Mouse (Mus musculus) spleen, postnatal 4 days (tissue): ENCODE results near the gene Kansl1l.

ENCODE experiments used
- DNase-seq, 2 experiments: peaks; one replicate each; pipeline ENCODE4 v3.0.0; 2022; ENCODE audit warnings: low spot score in 2 of 2

Kansl1l gene

GRCm38 (mm10) chr1:66817453-66817839 lies at the start of gene Kansl1l:
TSS of gene Kansl1l (minus strand) at chr1:66817562.
- peak; percentile 96 to 99 for DNase-seq

DNA sequence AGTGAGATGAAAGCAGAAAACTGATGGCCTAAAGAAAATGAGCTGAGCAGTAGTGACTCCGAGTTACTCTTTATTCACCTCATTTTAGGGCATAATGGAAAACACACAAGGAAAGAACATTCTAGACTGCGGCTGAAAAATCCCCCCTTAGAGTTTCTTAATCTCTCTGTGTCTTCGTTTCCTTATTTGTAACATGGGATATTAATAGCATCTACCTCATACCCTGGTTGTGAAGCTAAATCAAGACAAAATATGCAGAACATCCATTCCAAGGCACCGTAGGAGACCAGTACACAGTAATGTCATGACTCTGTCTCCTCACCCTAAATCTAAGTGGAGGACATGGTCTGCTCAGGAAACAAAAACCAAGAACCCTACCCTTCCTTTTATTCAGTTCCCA lies 48.3 kb upstream of the Kansl1l start:
- DNase-seq = no peak

GRCm38 (mm10) chr1:66863741-66864495 lies 46.6 kb upstream of the Kansl1l start:
- DNase-seq = no peak

DNA sequence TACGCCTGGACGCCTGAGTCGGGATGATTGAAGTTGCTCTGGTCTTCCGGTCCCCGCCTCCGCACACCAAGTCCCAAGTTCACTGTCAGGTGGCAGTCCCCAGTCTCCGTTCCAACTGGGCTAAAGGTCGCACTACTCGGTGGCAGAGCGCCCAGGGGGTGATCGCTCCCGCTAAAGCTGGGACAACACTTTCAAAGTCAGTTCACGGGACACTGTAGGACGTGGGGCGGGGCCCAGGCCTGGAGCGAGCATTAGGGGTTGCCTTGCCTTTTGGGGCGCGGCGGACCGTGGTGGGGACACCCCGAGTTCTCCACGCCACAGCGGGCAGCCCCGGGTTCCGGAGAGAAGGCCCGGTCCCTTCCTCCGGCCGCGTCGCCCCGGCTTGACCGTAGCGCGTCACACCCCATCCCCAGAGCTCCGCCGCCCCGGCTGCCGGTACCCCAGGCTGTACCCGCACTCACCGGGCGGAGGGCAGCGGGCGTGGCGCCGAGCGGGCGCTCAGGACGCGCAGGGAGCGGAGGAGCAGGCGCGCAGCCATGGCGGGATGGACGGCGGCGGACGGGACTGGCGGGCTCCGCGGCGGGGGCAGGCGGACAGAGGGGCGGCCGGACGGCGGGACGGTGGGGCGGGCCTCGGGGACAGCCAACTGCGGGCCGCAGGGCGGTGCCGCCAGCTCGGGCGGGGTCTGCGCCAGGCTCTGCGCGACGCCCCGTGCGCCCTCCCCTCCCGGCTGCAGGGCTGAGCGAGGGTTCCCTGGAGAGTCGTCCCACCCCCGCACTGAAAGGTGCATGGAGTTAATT lies 45.5 kb upstream of the Kansl1l start, which contains the start of gene Acadl:
Gene Acadl, minus strand, starts transcription at position 566 of the 800 bp plus-strand sequence.
- peak; percentile 81 to 92 for DNase-seq

DNA sequence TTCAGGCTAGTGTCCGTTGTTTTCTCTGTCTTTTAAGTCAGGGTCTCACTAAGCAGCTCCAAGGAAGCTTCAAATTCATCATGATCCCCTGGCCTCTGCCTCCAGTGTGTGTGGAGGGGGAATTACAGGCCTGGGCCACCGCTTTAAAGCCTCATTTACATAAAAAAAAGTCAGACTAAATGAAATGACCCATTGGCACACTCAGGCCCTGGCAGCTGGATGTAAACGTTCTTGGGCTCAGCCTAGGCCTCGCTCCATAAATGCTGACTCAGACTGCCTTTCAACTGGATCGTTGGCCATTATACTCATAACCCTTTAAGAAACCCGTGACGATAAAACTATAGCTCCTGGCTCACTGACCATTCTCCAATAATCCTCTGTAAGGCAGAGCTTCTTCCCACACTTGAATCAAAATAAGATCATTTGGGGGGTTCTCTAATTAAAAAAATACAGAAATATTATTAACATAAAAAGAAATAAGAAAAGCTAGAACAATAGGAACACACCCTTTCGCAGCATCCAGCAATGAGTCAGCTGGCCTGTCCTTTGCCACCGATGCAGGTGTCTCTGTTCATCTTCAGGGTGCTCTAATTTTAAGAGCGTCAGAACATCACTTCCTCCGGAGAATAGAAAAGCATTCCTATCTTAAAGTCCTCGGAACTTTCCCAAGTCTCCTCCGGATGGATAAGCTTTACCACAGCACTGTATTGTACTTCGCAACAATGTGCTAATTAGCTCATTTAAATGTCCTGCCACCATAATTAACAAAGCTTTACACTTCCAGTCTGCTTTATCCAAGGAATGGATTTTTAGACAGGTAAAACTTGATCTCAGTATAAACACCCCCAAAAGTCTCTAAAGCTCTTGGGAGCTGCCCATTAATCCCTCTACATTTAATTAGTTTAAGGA lies 44.7 kb upstream of the Kansl1l start:
- DNase-seq = peak in 1 of 2 experiments; percentile 13

GRCm38 (mm10) chr1:66847506-66847905 lies 30.1 kb upstream of the Kansl1l start:
- DNase-seq = peak; percentile 37 to 76

DNA sequence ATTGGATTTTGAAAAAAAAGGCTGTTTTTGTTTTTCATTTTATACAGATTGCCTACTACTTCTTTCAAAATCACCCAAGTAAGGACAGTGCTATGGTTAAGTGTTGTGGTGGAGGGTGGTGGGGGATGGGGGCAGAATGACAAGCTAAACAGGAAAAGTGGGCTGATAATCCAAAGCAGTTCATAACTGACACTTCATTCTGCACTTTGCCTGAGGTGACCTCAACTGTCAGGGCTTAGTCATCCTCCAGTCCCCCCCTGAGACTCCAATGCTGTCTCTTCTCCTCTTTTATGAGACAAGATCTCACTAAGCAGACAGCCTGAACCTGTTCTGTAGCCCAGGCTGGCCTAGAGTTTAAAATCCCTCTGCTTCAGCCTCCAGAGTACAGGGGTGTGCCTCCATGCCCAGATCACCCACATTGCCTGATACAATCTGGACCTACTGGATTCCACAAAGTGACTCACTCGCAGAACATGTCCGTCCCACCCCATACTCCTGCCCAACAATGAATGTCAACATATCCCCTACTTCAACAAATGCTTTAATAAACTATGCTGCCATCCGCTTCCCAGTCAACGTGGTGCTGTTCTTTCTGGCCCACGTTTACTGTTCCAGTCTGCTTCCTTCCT lies 28.4 kb upstream of the Kansl1l start:
- DNase-seq = no peak

GRCm38 (mm10) chr1:66841938-66842337 lies 24.6 kb upstream of the Kansl1l start:
- no peak for DNase-seq

GRCm38 (mm10) chr1:66841510-66841909 lies 24.1 kb upstream of the Kansl1l start:
- no peak for DNase-seq

GRCm38 (mm10) chr1:66839755-66840438 lies 22.5 kb upstream of the Kansl1l start:
- peak in 1 of 2 experiments; percentile 14 for DNase-seq

DNA sequence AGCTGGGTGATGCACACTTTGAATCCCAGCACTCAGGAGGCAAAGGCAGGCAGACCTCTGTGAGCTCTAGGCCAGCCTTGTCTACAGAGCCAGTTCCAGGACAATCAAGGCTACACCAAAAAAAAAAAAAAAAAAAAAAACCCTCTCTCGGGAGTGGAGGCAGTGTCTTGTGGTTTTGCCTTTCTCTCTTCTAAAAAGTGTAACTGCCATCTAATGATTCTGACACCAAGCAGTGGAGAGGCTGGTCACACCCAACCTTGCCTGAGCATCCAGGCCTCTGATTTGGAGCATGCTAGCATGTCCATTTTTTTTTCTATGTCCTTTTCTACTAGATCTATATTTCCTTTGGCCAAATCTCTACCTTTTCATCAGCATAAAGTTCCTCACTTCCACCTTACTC lies 21.8 kb upstream of the Kansl1l start:
- peak in 1 of 2 experiments; percentile 22 for DNase-seq

DNA sequence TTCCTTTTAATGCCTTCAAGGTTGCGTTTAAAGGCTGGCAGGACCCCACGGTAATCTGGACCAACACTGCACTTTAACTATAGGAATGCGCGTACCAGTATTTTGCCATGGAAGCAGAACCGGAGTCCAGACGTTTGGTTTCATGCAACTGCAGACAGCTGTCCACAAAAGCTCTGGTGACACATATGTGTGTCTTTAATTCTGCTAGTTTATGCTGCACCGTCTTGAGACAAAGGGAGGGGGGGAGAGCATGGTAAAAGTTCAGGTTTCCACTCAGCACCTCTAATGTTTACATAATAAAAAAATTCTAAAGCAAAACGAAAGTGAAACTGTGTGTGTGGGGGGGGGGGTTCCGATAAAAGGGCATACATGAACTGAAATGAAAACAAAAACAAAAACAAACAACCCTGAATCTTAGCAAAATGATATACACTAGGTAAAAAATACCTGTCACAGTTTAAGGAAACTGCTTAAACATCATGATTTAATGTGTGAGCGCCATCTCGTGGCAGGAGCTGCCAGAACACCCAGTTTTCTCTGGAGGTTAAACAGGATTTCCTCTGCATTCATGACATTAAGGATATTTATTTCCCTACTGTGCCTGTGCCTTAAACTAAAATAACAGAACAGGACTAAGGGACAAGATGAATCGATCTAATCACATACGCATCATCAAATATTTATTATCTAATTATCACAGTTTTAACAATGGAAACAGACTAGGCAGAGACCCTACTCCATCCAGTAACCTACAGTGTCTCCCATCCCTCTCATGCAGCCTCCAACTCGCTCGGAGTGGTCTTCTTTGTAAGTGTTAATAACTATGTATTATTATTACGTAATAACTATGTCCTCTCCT lies 21.1 kb upstream of the Kansl1l start:
- DNase-seq = peak; percentile 72 to 90

DNA sequence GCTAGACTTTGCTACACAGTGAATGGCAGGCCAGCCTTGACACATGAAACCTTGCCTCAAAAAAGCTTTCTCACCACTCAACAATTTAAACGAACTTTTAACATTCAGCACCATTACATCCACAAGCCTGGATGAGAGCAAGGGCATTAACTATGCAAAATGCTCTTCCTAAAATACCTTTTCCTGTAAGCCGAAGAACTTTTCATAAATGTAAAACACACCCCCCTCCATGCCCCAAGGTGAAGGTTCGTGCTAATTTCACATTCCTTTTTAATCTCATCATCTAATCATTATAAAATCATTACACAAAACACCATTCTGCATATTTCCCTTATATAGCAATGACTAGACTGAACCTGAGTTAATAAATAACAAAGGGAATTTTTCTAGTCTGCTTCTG lies 19.8 kb upstream of the Kansl1l start:
- DNase-seq = no peak

GRCm38 (mm10) chr1:66832636-66833165 lies 15.3 kb upstream of the Kansl1l start:
- no peak for DNase-seq

- DNase-seq = no peak
These were observed 14.7 kb upstream of the Kansl1l start for GRCm38 (mm10) chr1:66831824-66832600.

DNA sequence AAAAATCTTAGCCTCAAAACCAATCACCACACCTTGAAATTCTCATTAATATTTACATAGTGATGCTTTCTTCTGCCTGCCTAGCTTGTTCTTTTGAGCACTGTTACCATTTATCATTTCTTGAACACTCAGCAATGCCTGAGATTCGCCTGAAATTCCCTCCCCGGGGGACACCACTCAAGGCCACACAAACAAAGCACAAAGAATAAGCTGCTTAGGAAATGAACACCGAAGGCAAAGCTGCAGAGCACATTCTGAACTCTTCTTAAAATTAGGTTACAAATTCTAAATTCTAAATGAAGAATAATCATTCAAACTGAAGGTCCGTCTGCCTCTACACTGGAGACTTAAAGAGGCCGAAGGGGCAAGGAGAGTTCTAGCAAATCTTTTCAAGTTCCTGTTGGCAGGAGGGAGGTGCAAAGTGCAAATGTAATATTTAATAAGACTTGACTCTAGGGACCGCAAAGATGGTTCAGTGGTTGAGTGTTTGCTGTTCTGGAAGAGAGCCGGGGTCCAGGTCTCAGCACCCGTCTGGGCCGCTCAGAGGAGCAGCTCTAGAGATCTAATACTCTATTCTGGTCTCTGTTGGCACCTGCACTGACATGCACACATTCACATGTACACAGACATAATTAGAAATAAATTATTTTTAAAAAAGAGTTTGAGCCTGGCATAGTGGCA lies 12.2 kb upstream of the Kansl1l start:
- no peak for DNase-seq

- DNase-seq = no peak
These were observed 4.6 kb upstream of the Kansl1l start for GRCm38 (mm10) chr1:66821966-66822365.

DNA sequence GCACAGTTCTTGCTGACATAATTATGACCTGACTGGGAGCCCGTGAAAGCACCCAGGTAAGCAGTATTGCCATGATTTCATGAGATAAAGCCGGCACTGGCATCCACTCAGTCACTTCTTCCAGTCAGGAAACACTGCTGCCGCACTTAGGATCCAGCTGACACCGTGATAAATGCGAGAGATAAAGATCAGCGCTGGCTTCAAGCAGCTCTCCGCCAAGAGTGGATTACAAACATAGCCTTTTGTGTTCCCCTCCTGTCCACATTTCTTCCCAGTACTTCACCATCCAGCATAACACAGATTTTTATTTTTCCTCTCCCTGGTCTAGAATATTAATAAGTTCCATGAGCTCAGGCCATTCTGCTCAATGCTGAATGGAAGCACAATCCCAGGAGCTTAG lies 2.9 kb upstream of the Kansl1l start:
- no peak for DNase-seq
